Mouse (Mus musculus) liver, adult 2 months (tissue): ENCODE results near the gene Shank2. TPM values are rescaled to one million over a fixed set of nuclear protein-coding genes. Genes with fewer than 3 reads are reported as not detected.

Experiments used
- DNase-seq: peaks from one replicate; pipeline ENCODE4 v3.0.0-alpha.2; 2011; ENCODE audit warnings: low read depth, low spot score; ENCODE audit errors: extremely low read depth
- H3K27ac ChIP-seq: fragments of 200-500 bp; replicated peaks from 2 replicates; pipeline ENCODE4 v1.5.1; 2012; ENCODE audit warnings: low read depth, mild to moderate bottlenecking, control low read depth, inconsistent platforms, low read length; ENCODE audit not compliant: insufficient read depth
- H3K27me3 ChIP-seq: fragments of 200-500 bp; 2 replicates; pipeline ENCODE4 v1.6.1; 2012; ENCODE audit warnings: mild to moderate bottlenecking, moderate library complexity, low read length, inconsistent platforms; ENCODE audit not compliant: control insufficient read depth, insufficient read depth
- H3K36me3 ChIP-seq: fragments of 200-500 bp; 2 replicates; pipeline ENCODE4 v1.6.1; 2012; ENCODE audit warnings: low read length, inconsistent platforms; ENCODE audit not compliant: control insufficient read depth, insufficient read depth
- H3K4me1 ChIP-seq: fragments of 200-500 bp; 2 replicates; pipeline ENCODE4 v1.6.1; 2011; ENCODE audit warnings: low read length; ENCODE audit not compliant: control insufficient read depth, insufficient read depth
- H3K4me3 ChIP-seq: fragments of 200-500 bp; 2 replicates; pipeline ENCODE4 v1.5.1; 2011; ENCODE audit warnings: low read depth, mild to moderate bottlenecking, control low read depth, low read length, moderate library complexity; ENCODE audit not compliant: insufficient read depth
- H3K79me2 ChIP-seq: fragments of 200-500 bp; 2 replicates; pipeline ENCODE4 v1.6.1; 2012; ENCODE audit warnings: inconsistent platforms, mild to moderate bottlenecking, low read length, moderate library complexity; ENCODE audit not compliant: control insufficient read depth, insufficient read depth
- H3K9ac ChIP-seq: fragments of 200-500 bp; 2 replicates; pipeline ENCODE4 v1.6.1; 2012; ENCODE audit warnings: low read depth, mild to moderate bottlenecking, control low read depth, inconsistent platforms, low read length
- CTCF ChIP-seq: fragments of 200-500 bp; IDR thresholded peaks from 2 replicates; pipeline ENCODE4 v1.5.1; 2011; ENCODE audit warnings: low read depth, low read length, control low read depth
- POLR2A ChIP-seq: fragments of 200-500 bp; IDR thresholded peaks from 2 replicates; pipeline ENCODE4 v1.6.1; 2011; ENCODE audit warnings: low read length, control low read depth; ENCODE audit not compliant: insufficient read depth; ENCODE audit errors: extremely low read depth
- WGBS: fragments of 180-500 bp; shearing (Covaris S2); methylation state at CpG from one replicate; pipeline ENCODE4 v1.1.7; 2018; 5-methylcytosine and 5-hydroxymethylcytosine counted together
- polyA plus RNA-seq: library from polyadenylated mRNA; depleted of rRNA; stranded (reverse); fragments of >200 nt; gene quantifications from 2 replicates; pipeline ENCODE4 v1.2.3, GENCODE M21; 2012
- total RNA-seq: library from RNA; depleted of rRNA; stranded (reverse); fragments of >200 nt; gene quantifications from 2 replicates; pipeline ENCODE4 v1.2.3, GENCODE M21; 2014

Shank2 gene
- total and polyA plus RNA-seq, 2 experiments = 4.1 to 6.6 TPM

GRCm38 (mm10) chr7:144206254-144206653 is 204.5 kb downstream of the Shank2 start:
- Histone ChIP-seq H3K9ac (no peak overlapping the region), H3K27me3 (no peaks in the 10 kb centered on the region), H3K4me1 (no peaks in the 10 kb centered on the region), H3K4me3 (no peak overlapping the region), H3K36me3 (no peaks in the 10 kb centered on the region), H3K79me2 (no peaks in the 10 kb centered on the region), H3K27ac (no peak overlapping the region)
- DNase-seq = no peak
- WGBS = 87% methylated on average over 5 of the region's 5 CpGs
- TF ChIP-seq POLR2A = no peak
- no peak for TF ChIP-seq CTCF

GRCm38 (mm10) chr7:144207100-144207499 is 205.4 kb downstream of the Shank2 start:
- DNase-seq = no peak
- no peak overlapping the region for H3K9ac ChIP-seq
- H3K4me3 ChIP-seq = no peak overlapping the region
- H3K27ac ChIP-seq = no peak overlapping the region
- H3K4me1 ChIP-seq = no peaks in the 10 kb centered on the region
- TF ChIP-seq CTCF = no peak
- TF ChIP-seq POLR2A = no peak
- H3K36me3 ChIP-seq = no peaks in the 10 kb centered on the region
- no peaks in the 10 kb centered on the region for H3K27me3 ChIP-seq
- no peaks in the 10 kb centered on the region for H3K79me2 ChIP-seq
- 79% methylated on average over 6 of the region's 6 CpGs for WGBS

GRCm38 (mm10) chr7:144207849-144208248 is 206.1 kb downstream of the Shank2 start:
- Histone ChIP-seq H3K9ac (no peak overlapping the region), H3K4me1 (no peaks in the 10 kb centered on the region), H3K27ac (no peak overlapping the region), H3K27me3 (no peaks in the 10 kb centered on the region), H3K79me2 (no peaks in the 10 kb centered on the region), H3K4me3 (no peak overlapping the region), H3K36me3 (no peaks in the 10 kb centered on the region)
- DNase-seq = peak; percentile 64
- 17% methylated on average over 7 of the region's 7 CpGs for WGBS
- peak; percentile 60 for TF ChIP-seq CTCF
- TF ChIP-seq POLR2A = no peak

- H3K9ac ChIP-seq = no peak overlapping the region
- no peak overlapping the region for H3K27ac ChIP-seq
- H3K27me3 ChIP-seq = no peaks in the 10 kb centered on the region
- no peaks in the 10 kb centered on the region for H3K4me1 ChIP-seq
- WGBS = 87% methylated on average over 1 of the region's 1 CpGs
- TF ChIP-seq POLR2A (no peak), CTCF (no peak)
- no peak overlapping the region for H3K4me3 ChIP-seq
- H3K79me2 ChIP-seq = no peaks in the 10 kb centered on the region
- no peaks in the 10 kb centered on the region for H3K36me3 ChIP-seq
- no peak for DNase-seq
Measured at GRCm38 (mm10) chr7:144208628-144209027, 206.9 kb downstream of the Shank2 start.

GRCm38 (mm10) chr7:144210526-144210925 is 208.8 kb downstream of the Shank2 start:
- TF ChIP-seq POLR2A = no peak
- no peak for TF ChIP-seq CTCF
- Histone ChIP-seq H3K9ac (no peak overlapping the region), H3K79me2 (no peaks in the 10 kb centered on the region), H3K27ac (no peak overlapping the region), H3K36me3 (no peaks in the 10 kb centered on the region), H3K4me1 (no peaks in the 10 kb centered on the region), H3K27me3 (no peaks in the 10 kb centered on the region), H3K4me3 (no peak overlapping the region)
- WGBS = 88% methylated on average over 9 of the region's 9 CpGs
- DNase-seq = no peak

- Histone ChIP-seq H3K4me3 (no peak overlapping the region), H3K36me3 (no peaks in the 10 kb centered on the region), H3K4me1 (no peaks in the 10 kb centered on the region), H3K9ac (no peak overlapping the region), H3K27me3 (no peaks in the 10 kb centered on the region), H3K27ac (no peak overlapping the region), H3K79me2 (0 out of 2 replicates have a peak, but pooled peaks cover 2% of the 10 kb centered on the region)
- DNase-seq = no peak
- no peak for TF ChIP-seq CTCF
- TF ChIP-seq POLR2A = no peak
Measured at GRCm38 (mm10) chr7:144212694-144213093, 211.0 kb downstream of the Shank2 start.
